Mouse (Mus musculus) subcutaneous adipose tissue, adult 2 months (tissue): ENCODE data around the gene Wls. TPM values are rescaled to one million over a fixed set of nuclear protein-coding genes. Genes with fewer than 3 reads are reported as not detected.

Source experiments
- polyA plus RNA-seq: library from polyadenylated mRNA; depleted of rRNA; stranded (reverse); fragments of >200 nt; gene quantifications from 2 replicates; pipeline ENCODE4 v1.2.3, GENCODE M21; 2012; ENCODE audit warnings: low replicate concordance; rRNA removed

The Wls gene
- 47.6 and 83.9 TPM in 2 replicates for polyA plus RNA-seq

DNA sequence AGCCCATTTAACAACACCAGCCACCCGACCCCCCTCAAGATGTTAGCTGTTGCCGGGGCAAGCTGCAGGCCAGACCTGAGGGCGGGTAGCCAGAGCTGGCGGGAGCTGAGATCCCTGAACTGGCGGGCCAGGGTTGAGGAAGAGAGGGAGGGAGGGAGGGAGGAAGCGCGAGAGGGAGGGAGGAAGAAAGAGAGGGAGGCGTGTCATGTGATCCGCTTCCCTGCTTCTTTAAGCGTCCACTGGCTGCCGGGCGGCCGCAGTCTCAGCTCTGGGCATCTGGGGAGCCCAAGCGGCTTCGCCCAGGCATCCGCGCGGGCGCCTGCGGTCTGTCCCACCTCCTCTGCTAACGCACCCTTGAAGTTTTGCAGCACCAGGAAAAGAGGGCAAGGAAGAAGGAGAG, at the start of gene Wls:
Gene Wls (plus strand): TSS at position 192 of the 400 bp plus-strand sequence.

Other genes starting within 250 kb of the Wls start
- not detected in 2 replicates for gene Rpe65, start 240.5 kb upstream of the Wls start, polyA plus RNA-seq